Mouse (Mus musculus): ENCODE measurements around the gene Cdsn. TPM values are rescaled to one million over a fixed set of nuclear protein-coding genes. Genes with fewer than 3 reads are reported as not detected.

The Cdsn gene
- polyA plus RNA-seq, 1 experiment = 28.6 TPM

- TF ChIP-seq POLR2A (IDR thresholded peaks at IDR 0.05; ENCODE audit: low read depth, low read length) = no peak
- peak; percentile 54; the same call in 1 of the 2 replicates for TF ChIP-seq CTCF (IDR thresholded peaks at IDR 0.05; ENCODE audit: borderline replicate concordance, insufficient read depth, low read length)
- no peak overlapping the region for H3K27ac ChIP-seq (ENCODE audit: insufficient read depth, low read length)
- no peak overlapping the region for H3K4me3 ChIP-seq (ENCODE audit: insufficient read depth, low read length)
- peaks cover 3% of the 10 kb centered on the region; the same call in 1 of the 2 replicates for H3K4me1 ChIP-seq (ENCODE audit: control insufficient read depth, insufficient read depth, low read length)
These were observed 42.6 kb upstream of the Cdsn start for GRCm38 (mm10) chr17:35509284-35509683.

DNA sequence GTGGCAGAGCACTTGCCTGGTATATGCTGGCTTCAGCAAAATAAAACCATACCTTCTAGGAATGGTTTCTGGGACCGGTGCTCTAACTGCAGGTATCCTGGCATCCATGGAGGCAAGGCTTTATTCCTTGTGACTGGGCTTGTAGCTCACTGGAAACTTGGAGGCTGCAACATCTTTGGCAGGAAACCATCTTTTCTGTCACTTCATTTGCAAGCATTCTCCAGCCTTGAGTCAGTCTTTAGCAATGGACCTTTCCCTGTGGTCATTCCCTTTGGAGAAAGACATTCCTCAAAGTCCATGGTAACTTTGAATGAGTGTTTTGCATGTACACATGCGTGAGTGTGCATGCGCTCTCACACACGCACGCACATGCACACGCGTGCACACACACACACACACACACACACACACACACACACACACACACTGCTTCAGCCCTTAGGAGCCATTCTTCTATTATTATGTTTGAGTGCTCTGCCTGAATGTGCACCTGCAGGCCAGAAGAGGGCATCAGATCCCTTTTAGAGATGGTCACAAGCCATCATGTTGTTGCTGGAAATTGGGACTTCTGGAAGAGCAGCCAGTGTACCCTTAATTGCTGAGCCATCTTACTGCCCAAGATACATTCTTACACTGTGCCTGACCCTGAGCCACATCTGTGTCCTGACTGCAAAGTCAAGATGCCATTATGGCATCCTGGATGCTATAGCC, 38.9 kb upstream of the Cdsn start:
- Histone ChIP-seq H3K4me3 (ENCODE audit: insufficient read depth, low read length) (no peak overlapping the region), H3K4me1 (ENCODE audit: control insufficient read depth, insufficient read depth, low read length) (peaks cover 17% of the 10 kb centered on the region), H3K27ac (ENCODE audit: insufficient read depth, low read length) (no peak overlapping the region)
- TF ChIP-seq POLR2A (IDR thresholded peaks at IDR 0.05; ENCODE audit: low read depth, low read length) = no peak
- peak; percentile 17; the same call in 1 of the 2 replicates for TF ChIP-seq CTCF (IDR thresholded peaks at IDR 0.05; ENCODE audit: borderline replicate concordance, insufficient read depth, low read length)

GRCm38 (mm10) chr17:35513886-35514285, 38.0 kb upstream of the Cdsn start:
- Histone ChIP-seq H3K27ac (ENCODE audit: insufficient read depth, low read length) (no peak overlapping the region), H3K4me1 (ENCODE audit: control insufficient read depth, insufficient read depth, low read length) (peaks cover 18% of the 10 kb centered on the region)
- TF ChIP-seq POLR2A (IDR thresholded peaks at IDR 0.05; ENCODE audit: low read depth, low read length) (no peak), CTCF (IDR thresholded peaks at IDR 0.05; ENCODE audit: borderline replicate concordance, insufficient read depth, low read length) (peak; percentile 14; the same call in 1 of the 2 replicates)

DNA sequence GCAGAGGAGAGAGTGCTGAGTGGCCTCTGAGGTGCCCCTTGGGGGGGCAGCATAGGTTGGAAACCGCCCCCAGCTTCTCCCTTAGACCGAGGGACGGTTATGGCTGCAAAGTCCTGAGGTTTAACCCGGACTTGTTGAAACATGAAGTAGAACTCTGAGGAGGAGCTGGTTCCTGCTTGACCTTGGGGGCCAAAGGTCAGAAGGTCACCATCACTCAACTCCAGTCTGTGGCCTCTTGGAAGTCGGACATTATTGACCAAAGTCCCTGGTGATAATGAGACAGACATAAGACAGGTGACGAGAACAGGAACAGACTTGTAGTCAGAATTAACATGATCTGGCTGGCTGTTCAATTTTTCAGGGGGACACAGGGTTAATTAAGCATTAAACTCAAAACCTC, 37.2 kb upstream of the Cdsn start:
- Histone ChIP-seq H3K4me3 (ENCODE audit: insufficient read depth, low read length) (0 out of 2 replicates have a peak overlapping the region, but pooled peaks have one; percentile 23), H3K27ac (ENCODE audit: insufficient read depth, low read length) (no peak overlapping the region), H3K4me1 (ENCODE audit: control insufficient read depth, insufficient read depth, low read length) (peaks cover 18% of the 10 kb centered on the region)
- no peak for TF ChIP-seq CTCF (IDR thresholded peaks at IDR 0.05; ENCODE audit: borderline replicate concordance, insufficient read depth, low read length)
- TF ChIP-seq POLR2A (IDR thresholded peaks at IDR 0.05; ENCODE audit: low read depth, low read length) = no peak

More at GRCm38 (mm10) chr17:35513886-35514285, 38.0 kb upstream of the Cdsn start:
- H3K4me3 ChIP-seq (ENCODE audit: insufficient read depth, low read length) = no peak overlapping the region

DNA sequence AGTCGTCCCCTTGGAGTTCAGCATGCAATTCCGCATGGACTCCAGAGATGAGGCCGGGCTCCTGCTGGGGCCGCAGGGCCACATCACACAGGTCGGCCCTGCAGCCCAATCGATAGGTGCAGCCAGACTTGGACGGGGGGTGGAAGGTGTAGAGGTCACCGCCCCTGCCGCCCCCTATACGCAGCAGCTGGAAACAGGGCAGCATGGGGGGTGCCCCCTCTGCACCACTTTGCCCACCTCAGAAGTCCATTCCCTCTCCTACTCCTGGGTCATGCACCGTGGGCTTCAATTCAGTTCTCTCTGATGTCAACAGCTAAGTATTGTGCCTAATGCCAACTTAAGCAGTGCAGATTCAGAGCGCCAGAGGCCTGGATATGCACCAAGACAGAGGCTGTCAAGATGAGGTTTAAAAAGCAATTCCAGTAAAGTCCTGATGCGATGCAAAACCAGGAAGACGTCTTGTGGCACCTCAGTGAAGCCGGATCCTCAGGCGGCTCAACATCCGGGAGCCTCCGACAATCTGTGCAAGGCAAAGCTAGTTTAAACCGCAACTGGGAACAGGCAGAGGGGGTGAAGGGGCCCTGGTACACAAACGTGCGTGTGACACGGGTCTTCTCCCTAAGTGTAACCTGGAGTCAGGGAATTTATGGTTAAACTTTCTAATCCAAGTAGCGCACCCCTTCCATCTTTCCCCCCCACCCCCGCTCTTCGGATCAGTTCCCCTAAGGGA, 35.9 kb upstream of the Cdsn start:
- Histone ChIP-seq H3K4me3 (ENCODE audit: insufficient read depth, low read length) (peak overlapping the region; percentile 62), H3K27ac (ENCODE audit: insufficient read depth, low read length) (no peak overlapping the region), H3K4me1 (ENCODE audit: control insufficient read depth, insufficient read depth, low read length) (peaks cover 18% of the 10 kb centered on the region)
- TF ChIP-seq POLR2A (IDR thresholded peaks at IDR 0.05; ENCODE audit: low read depth, low read length) (0 out of 2 replicates have a peak, but pooled peaks have one; percentile 13), CTCF (IDR thresholded peaks at IDR 0.05; ENCODE audit: borderline replicate concordance, insufficient read depth, low read length) (no peak)

GRCm38 (mm10) chr17:35516652-35517500, 35.1 kb upstream of the Cdsn start, which contains the start of the genes Tcf19 and Cchcr1:
Gene Tcf19, minus strand, starts transcription at chr17:35516824.
Gene Cchcr1, plus strand, starts transcription at chr17:35517100.
- H3K4me1 ChIP-seq (ENCODE audit: control insufficient read depth, insufficient read depth, low read length) = peaks cover 18% of the 10 kb centered on the region
- peak within 1 kb of the TSS; percentile 48 for H3K27ac ChIP-seq (ENCODE audit: insufficient read depth, low read length)
- peak within 1 kb of the TSS; percentile 62 for H3K4me3 ChIP-seq (ENCODE audit: insufficient read depth, low read length)
- TF ChIP-seq POLR2A (IDR thresholded peaks at IDR 0.05; ENCODE audit: low read depth, low read length) = peak; percentile 54
- TF ChIP-seq CTCF (IDR thresholded peaks at IDR 0.05; ENCODE audit: borderline replicate concordance, insufficient read depth, low read length) = no peak

- peak overlapping the region; percentile 55 for H3K4me3 ChIP-seq (ENCODE audit: insufficient read depth, low read length)
- TF ChIP-seq POLR2A (IDR thresholded peaks at IDR 0.05; ENCODE audit: low read depth, low read length) (no peak), CTCF (IDR thresholded peaks at IDR 0.05; ENCODE audit: borderline replicate concordance, insufficient read depth, low read length) (no peak)
- H3K27ac ChIP-seq (ENCODE audit: insufficient read depth, low read length) = peak overlapping the region; percentile 48
- H3K4me1 ChIP-seq (ENCODE audit: control insufficient read depth, insufficient read depth, low read length) = peaks cover 18% of the 10 kb centered on the region
These were observed 34.4 kb upstream of the Cdsn start for GRCm38 (mm10) chr17:35517526-35517925.

- no peak overlapping the region for H3K4me3 ChIP-seq (ENCODE audit: insufficient read depth, low read length)
- TF ChIP-seq CTCF (IDR thresholded peaks at IDR 0.05; ENCODE audit: borderline replicate concordance, insufficient read depth, low read length) (no peak), POLR2A (IDR thresholded peaks at IDR 0.05; ENCODE audit: low read depth, low read length) (no peak)
- no peak overlapping the region for H3K27ac ChIP-seq (ENCODE audit: insufficient read depth, low read length)
- H3K4me1 ChIP-seq (ENCODE audit: control insufficient read depth, insufficient read depth, low read length) = no peaks in the 10 kb centered on the region
These were observed 27.6 kb upstream of the Cdsn start for GRCm38 (mm10) chr17:35524354-35524753.

DNA sequence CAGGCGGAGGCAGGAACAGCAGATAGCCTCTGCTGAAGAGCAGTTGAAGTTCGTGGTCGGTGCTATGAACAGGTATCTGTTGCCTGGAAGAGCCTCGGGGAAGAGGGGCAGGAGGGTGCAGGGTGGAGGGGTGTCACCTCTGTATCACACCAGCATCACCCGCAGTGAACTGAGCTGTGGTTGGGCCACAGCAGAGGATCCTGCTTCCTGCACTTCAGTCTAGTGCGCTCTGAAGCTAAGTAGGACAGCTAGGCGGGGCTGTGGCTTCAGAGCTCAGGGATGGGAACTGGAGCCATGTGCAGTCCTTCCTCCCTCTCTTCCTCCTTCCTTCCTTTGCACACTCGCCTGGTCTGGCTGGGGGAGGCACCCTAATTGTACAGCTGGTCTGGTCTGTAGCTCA, 25.3 kb upstream of the Cdsn start:
- Histone ChIP-seq H3K27ac (ENCODE audit: insufficient read depth, low read length) (no peak overlapping the region), H3K4me3 (ENCODE audit: insufficient read depth, low read length) (no peak overlapping the region), H3K4me1 (ENCODE audit: control insufficient read depth, insufficient read depth, low read length) (no peaks in the 10 kb centered on the region)
- TF ChIP-seq CTCF (IDR thresholded peaks at IDR 0.05; ENCODE audit: borderline replicate concordance, insufficient read depth, low read length) = no peak
- no peak for TF ChIP-seq POLR2A (IDR thresholded peaks at IDR 0.05; ENCODE audit: low read depth, low read length)

All from embryonic fibroblast, embryonic 13.5 days (primary cell).